Mouse (Mus musculus): ENCODE measurements around the gene Sp140.
"Not testable (repeated sequence)": the region's sequence is repeated elsewhere in the genome, so short reads cannot be mapped to it uniquely, and the experiment has no call there.

The Sp140 gene

GRCm38 (mm10) chr1:85600078-85600477, at the start of gene Sp140:
Gene Sp140, plus strand, starts transcription at chr1:85600378.
- DNase-seq (ENCODE audit: low read depth, low spot score) = not testable (repeated sequence)

GRCm38 (mm10) chr1:85555261-85555660, 44.9 kb upstream of the Sp140 start:
- not testable (repeated sequence) for DNase-seq (ENCODE audit: low read depth, low spot score)

- not testable (repeated sequence) for DNase-seq (ENCODE audit: low read depth, low spot score)
Observed at GRCm38 (mm10) chr1:85573554-85573953, 26.6 kb upstream of the Sp140 start.

- DNase-seq (ENCODE audit: low read depth, low spot score) = not testable (repeated sequence)
Observed at GRCm38 (mm10) chr1:85575376-85575775, 24.8 kb upstream of the Sp140 start, which contains the start of gene G530012D18Rik. Gene G530012D18Rik, plus strand, starts transcription at chr1:85575676.

- DNase-seq (ENCODE audit: low read depth, low spot score) = not testable (repeated sequence)
Observed at GRCm38 (mm10) chr1:85578372-85579010, 21.7 kb upstream of the Sp140 start.

- DNase-seq (ENCODE audit: low read depth, low spot score) = not testable (repeated sequence)
Observed at GRCm38 (mm10) chr1:85579199-85580147, 20.7 kb upstream of the Sp140 start.

GRCm38 (mm10) chr1:85580148-85580534, 20.0 kb upstream of the Sp140 start:
- DNase-seq (ENCODE audit: low read depth, low spot score) = not testable (repeated sequence)

GRCm38 (mm10) chr1:85580578-85580977, 19.6 kb upstream of the Sp140 start:
- not testable (repeated sequence) for DNase-seq (ENCODE audit: low read depth, low spot score)

GRCm38 (mm10) chr1:85581518-85581917, 18.7 kb upstream of the Sp140 start:
- DNase-seq (ENCODE audit: low read depth, low spot score) = not testable (repeated sequence)

- not testable (repeated sequence) for DNase-seq (ENCODE audit: low read depth, low spot score)
Observed at GRCm38 (mm10) chr1:85588697-85589096, 11.5 kb upstream of the Sp140 start.

- DNase-seq (ENCODE audit: low read depth, low spot score) = not testable (repeated sequence)
Observed at GRCm38 (mm10) chr1:85592526-85592925, 7.7 kb upstream of the Sp140 start.

GRCm38 (mm10) chr1:85598271-85599012, 1.7 kb upstream of the Sp140 start, which contains the start of gene Sp110:
Gene Sp110, minus strand, starts transcription at chr1:85598817.
- not testable (repeated sequence) for DNase-seq (ENCODE audit: low read depth, low spot score)

- DNase-seq (ENCODE audit: low read depth, low spot score) = not testable (repeated sequence)
Observed at GRCm38 (mm10) chr1:85600794-85601193, 616 bp downstream of the Sp140 start.

GRCm38 (mm10) chr1:85604341-85604740, 4.2 kb downstream of the Sp140 start:
- DNase-seq (ENCODE audit: low read depth, low spot score) = not testable (repeated sequence)

- DNase-seq (ENCODE audit: low read depth, low spot score) = not testable (repeated sequence)
Observed at GRCm38 (mm10) chr1:85608361-85608760, 8.2 kb downstream of the Sp140 start.

- DNase-seq (ENCODE audit: low read depth, low spot score) = not testable (repeated sequence)
Observed at GRCm38 (mm10) chr1:85610581-85610980, 10.4 kb downstream of the Sp140 start.

GRCm38 (mm10) chr1:85615096-85615495, 14.9 kb downstream of the Sp140 start:
- not testable (repeated sequence) for DNase-seq (ENCODE audit: low read depth, low spot score)

- not testable (repeated sequence) for DNase-seq (ENCODE audit: low read depth, low spot score)
Observed at GRCm38 (mm10) chr1:85615819-85616218, 15.6 kb downstream of the Sp140 start.

- DNase-seq (ENCODE audit: low read depth, low spot score) = not testable (repeated sequence)
Observed at GRCm38 (mm10) chr1:85617161-85617560, 17.0 kb downstream of the Sp140 start.

- DNase-seq (ENCODE audit: low read depth, low spot score) = not testable (repeated sequence)
Observed at GRCm38 (mm10) chr1:85618689-85619088, 18.5 kb downstream of the Sp140 start.

- not testable (repeated sequence) for DNase-seq (ENCODE audit: low read depth, low spot score)
Observed at GRCm38 (mm10) chr1:85636936-85637335, 36.8 kb downstream of the Sp140 start.
